8 mouse cellular contexts compared by ENCODE assay signal in genomic region chr12:112877073-112877576, GRCm38 (mm10). TPM values are rescaled to one million over a fixed set of nuclear protein-coding genes. Genes with fewer than 3 reads are reported as not detected.
A peak's percentile ranks its signal among the peaks of the same experiment; 100 is the strongest.
DNase-seq lines count a peak whose midpoint lies in the region; ATAC-seq lines count a peak whose summit lies in the region.

No protein-coding gene starts in this region.

- H3K27me3 ChIP-seq in kidney, embryonic 14.5 days (ENCODE audit: control insufficient read depth, insufficient read depth, low read length), result peaks cover 55% of the 10 kb centered on the region
- H3K27me3 ChIP-seq in embryonic facial prominence, embryonic 12.5 days, result peaks cover 71% of the 10 kb centered on the region
- peaks cover 67% of the 10 kb centered on the region for H3K27me3 ChIP-seq in hindbrain, embryonic 15.5 days
- H3K27me3 ChIP-seq in midbrain, embryonic 15.5 days (replicated peaks), result peaks cover 63% of the 10 kb centered on the region

- no peak for ATAC-seq in kidney, embryonic 14.5 days (ENCODE audit: low FRiP score, low TSS enrichment)
- no peak for ATAC-seq in embryonic facial prominence, embryonic 12.5 days (ENCODE audit: insufficient number of reproducible peaks, insufficient read depth, low FRiP score, low TSS enrichment)
- ATAC-seq in hindbrain, embryonic 15.5 days (ENCODE audit: low FRiP score, low read depth), result no peak
- no peak for ATAC-seq in midbrain, embryonic 15.5 days (replicated peaks)

- H3K9me3 ChIP-seq in kidney, embryonic 14.5 days (ENCODE audit: control insufficient read depth, low read length), result no peaks in the 10 kb centered on the region
- no peaks in the 10 kb centered on the region for H3K9me3 ChIP-seq in embryonic facial prominence, embryonic 12.5 days
- no peaks in the 10 kb centered on the region for H3K9me3 ChIP-seq in hindbrain, embryonic 15.5 days
- H3K9me3 ChIP-seq in midbrain, embryonic 15.5 days, result no peaks in the 10 kb centered on the region

- H3K36me3 ChIP-seq in kidney, embryonic 14.5 days (ENCODE audit: control insufficient read depth, insufficient read depth, low read length), result no peaks in the 10 kb centered on the region
- no peaks in the 10 kb centered on the region for H3K36me3 ChIP-seq in embryonic facial prominence, embryonic 12.5 days
- no peaks in the 10 kb centered on the region for H3K36me3 ChIP-seq in hindbrain, embryonic 15.5 days
- H3K36me3 ChIP-seq in midbrain, embryonic 15.5 days (replicated peaks), result no peaks in the 10 kb centered on the region

- H3K9ac ChIP-seq in kidney, embryonic 14.5 days (ENCODE audit: low read depth, low read length), result peak overlapping the region; percentile 48; the same call in 1 of the 2 replicates
- H3K9ac ChIP-seq in embryonic facial prominence, embryonic 12.5 days, result peak overlapping the region; percentile 57
- peak overlapping the region; percentile 35; the same call in 1 of the 2 replicates for H3K9ac ChIP-seq in hindbrain, embryonic 15.5 days
- 0 out of 2 replicates have a peak overlapping the region, but pooled peaks have one; percentile 14 for H3K9ac ChIP-seq in midbrain, embryonic 15.5 days

- WGBS in kidney, embryonic 14.5 days, result 4% methylated on average over 17 of the region's 17 CpGs
- 1% methylated on average over 17 of the region's 17 CpGs for WGBS in embryonic facial prominence, embryonic 12.5 days
- WGBS in hindbrain, embryonic 15.5 days, result 7% methylated on average over 17 of the region's 17 CpGs
- 6% methylated on average over 17 of the region's 17 CpGs for WGBS in midbrain, embryonic 15.5 days

- H3K4me1 ChIP-seq in kidney, embryonic 14.5 days (ENCODE audit: control insufficient read depth, insufficient read depth, low read length), result peaks cover 16% of the 10 kb centered on the region
- peaks cover 27% of the 10 kb centered on the region for H3K4me1 ChIP-seq in embryonic facial prominence, embryonic 12.5 days
- H3K4me1 ChIP-seq in hindbrain, embryonic 15.5 days (replicated peaks), result peaks cover 30% of the 10 kb centered on the region
- H3K4me1 ChIP-seq in midbrain, embryonic 15.5 days, result peaks cover 29% of the 10 kb centered on the region

- DNase-seq in kidney, postnatal 10 days, result no peak
- no peak for DNase-seq in cerebellum, adult 9-11 months
- no peak for DNase-seq in adrenal gland, postnatal 36 days
- DNase-seq in adrenal gland, postnatal 25 days, result no peak

- H3K4me3 ChIP-seq in kidney, embryonic 14.5 days (ENCODE audit: low read length), result peak overlapping the region; percentile 42
- peak overlapping the region; percentile 44 for H3K4me3 ChIP-seq in embryonic facial prominence, embryonic 12.5 days
- H3K4me3 ChIP-seq in hindbrain, embryonic 15.5 days, result peak overlapping the region; percentile 40
- peak overlapping the region; percentile 36 for H3K4me3 ChIP-seq in midbrain, embryonic 15.5 days

- no peak overlapping the region for H3K27ac ChIP-seq in kidney, embryonic 14.5 days (ENCODE audit: low read depth, low read length)
- H3K27ac ChIP-seq in embryonic facial prominence, embryonic 12.5 days, result 0 out of 2 replicates have a peak overlapping the region, but pooled peaks have one; percentile 23
- H3K27ac ChIP-seq in hindbrain, embryonic 15.5 days (replicated peaks), result no peak overlapping the region
- no peak overlapping the region for H3K27ac ChIP-seq in midbrain, embryonic 15.5 days

- H3K4me2 ChIP-seq in kidney, embryonic 14.5 days (replicated peaks; ENCODE audit: low read depth, low read length), result peak overlapping the region; percentile 78
- peak overlapping the region; percentile 79 for H3K4me2 ChIP-seq in embryonic facial prominence, embryonic 12.5 days (replicated peaks)
- peak overlapping the region; percentile 68 for H3K4me2 ChIP-seq in hindbrain, embryonic 15.5 days
- H3K4me2 ChIP-seq in midbrain, embryonic 15.5 days, result peak overlapping the region; percentile 66

RNA-seq across cellular contexts. Expression of gene Gpr132, which starts 9.1 kb away (rescaled TPM):
- polyA plus RNA-seq in kidney, embryonic 14.5 days (2014; fragmentation: Nextera tagmentation; extraction: Ambion mirVana), result 0.14 and 0.27 TPM in 2 replicates
- polyA plus RNA-seq in embryonic facial prominence, embryonic 12.5 days (2016; fragmentation: Nextera tagmentation; extraction: Ambion mirVana), result 0.23 TPM in 1 of 2 replicates, not detected in the other
- not detected in 2 replicates for polyA plus RNA-seq in hindbrain, embryonic 15.5 days (2015; fragmentation: Nextera tagmentation; extraction: Ambion mirVana)
- 0.06 and 0.11 TPM in 2 replicates for polyA plus RNA-seq in midbrain, embryonic 15.5 days (2015; fragmentation: Nextera tagmentation; extraction: Ambion mirVana)
- total RNA-seq in adrenal gland, postnatal 36 days (2021), result under 1 TPM; 0.33 to 0.40 TPM
- total RNA-seq in adrenal gland, postnatal 25 days (2021), result 0.12 TPM in 1 of 2 replicates, not detected in the other

RNA-seq across cellular contexts. Expression of gene Cdca4, which starts 47.9 kb away (rescaled TPM):
- polyA plus RNA-seq in kidney, embryonic 14.5 days (2014; fragmentation: Nextera tagmentation; extraction: Ambion mirVana), result 117 and 148 TPM in 2 replicates
- 144 and 147 TPM in 2 replicates for polyA plus RNA-seq in embryonic facial prominence, embryonic 12.5 days (2016; fragmentation: Nextera tagmentation; extraction: Ambion mirVana)
- 37.3 and 44.6 TPM in 2 replicates for polyA plus RNA-seq in hindbrain, embryonic 15.5 days (2015; fragmentation: Nextera tagmentation; extraction: Ambion mirVana)
- 44.1 and 50.1 TPM in 2 replicates for polyA plus RNA-seq in midbrain, embryonic 15.5 days (2015; fragmentation: Nextera tagmentation; extraction: Ambion mirVana)
- total RNA-seq in adrenal gland, postnatal 36 days (2021), result 10 to 100 TPM; 14.7 to 19.5 TPM
- total RNA-seq in adrenal gland, postnatal 25 days (2021), result 15.5 and 15.9 TPM in 2 replicates

RNA-seq across cellular contexts. Expression of gene Jag2, which starts 52.5 kb away (rescaled TPM):
- 2.3 and 2.9 TPM in 2 replicates for polyA plus RNA-seq in kidney, embryonic 14.5 days (2014; fragmentation: Nextera tagmentation; extraction: Ambion mirVana)
- 7.9 and 8.8 TPM in 2 replicates for polyA plus RNA-seq in embryonic facial prominence, embryonic 12.5 days (2016; fragmentation: Nextera tagmentation; extraction: Ambion mirVana)
- polyA plus RNA-seq in hindbrain, embryonic 15.5 days (2015; fragmentation: Nextera tagmentation; extraction: Ambion mirVana), result 13.7 and 14.4 TPM in 2 replicates
- polyA plus RNA-seq in midbrain, embryonic 15.5 days (2015; fragmentation: Nextera tagmentation; extraction: Ambion mirVana), result 16.4 and 18.4 TPM in 2 replicates
- 1 to 10 TPM; 4.3 to 6.5 TPM for total RNA-seq in adrenal gland, postnatal 36 days (2021)
- total RNA-seq in adrenal gland, postnatal 25 days (2021), result 7.6 and 8.4 TPM in 2 replicates
